Mouse (Mus musculus): ENCODE measurements around the gene Tspan13.

Tspan13 gene

GRCm38 (mm10) chr12:35977633-35978246 is 64.6 kb downstream of the Tspan13 start:
- DNase-seq (ENCODE audit: low read depth, low spot score), result no peak

GRCm38 (mm10) chr12:35975898-35976297 is 66.4 kb downstream of the Tspan13 start:
- no peak for DNase-seq (ENCODE audit: low read depth, low spot score)

GRCm38 (mm10) chr12:35966768-35967141 is 75.5 kb downstream of the Tspan13 start:
- no peak for DNase-seq (ENCODE audit: low read depth, low spot score)

GRCm38 (mm10) chr12:35966098-35966767 is 76.1 kb downstream of the Tspan13 start:
- no peak for DNase-seq (ENCODE audit: low read depth, low spot score)
